ENCODE assay signal across 19 mouse cellular contexts in genomic region chr4:7228980-7229379, GRCm38 (mm10).
DNase-seq lines count a peak whose midpoint lies in the region; ATAC-seq and TF ChIP-seq lines count a peak whose summit lies in the region.
"Had no signal": no experiment of that assay in that cellular context is flagged by ENCODE, and none has a peak within 500 bp of the region (broad histone marks: within the 10 kb centered on the region; RNA-seq: fewer than 3 reads in every experiment).

No protein-coding gene starts in this region.

- 0 out of 2 replicates have a peak, but pooled peaks have one; percentile 27 for ATAC-seq in hindbrain, embryonic 16.5 days
- no peak for ATAC-seq in midbrain, postnatal 0 days (ENCODE audit: low FRiP score)
- ATAC-seq in midbrain, embryonic 13.5 days = no peak
- ATAC-seq in forebrain, embryonic 16.5 days = peak; percentile 92
- ATAC-seq: CD4-positive, CD25-positive, alpha-beta regulatory T cell, adult 4 months; midbrain, embryonic 15.5 days had no signal

- DNase-seq in cerebellum, postnatal 10 days = peak; percentile 60
- DNase-seq in cerebellum, postnatal 4 days (ENCODE audit: low spot score in 2 of 2) = no peak
- no peak for DNase-seq in hindbrain, embryonic 10.5 days (ENCODE audit: low spot score)
- DNase-seq in midbrain, postnatal 0 days (ENCODE audit: low spot score) = peak; percentile 33
- DNase-seq in gastrocnemius, postnatal 4 days (ENCODE audit: low spot score in 2 of 2) = no peak
- DNase-seq: adrenal gland, adult 8-10 months; cerebellum, adult 2 months; kidney, adult 18-20 months; kidney, postnatal 14 days; lung, postnatal 10 days; thymus, postnatal 25 days had no signal

- no peaks in the 10 kb centered on the region for H3K9me3 ChIP-seq in hindbrain, embryonic 16.5 days (ENCODE audit: control insufficient read depth, low read length)
- peaks cover 20% of the 10 kb centered on the region for H3K9me3 ChIP-seq in hindbrain, embryonic 10.5 days
- H3K9me3 ChIP-seq in midbrain, postnatal 0 days (ENCODE audit: low read length) = 0 out of 2 replicates have a peak, but pooled peaks cover 8% of the 10 kb centered on the region
- peaks cover 19% of the 10 kb centered on the region for H3K9me3 ChIP-seq in midbrain, embryonic 13.5 days
- peaks cover 11% of the 10 kb centered on the region for H3K9me3 ChIP-seq in forebrain, embryonic 16.5 days (ENCODE audit: control insufficient read depth, low read length)
- H3K9me3 ChIP-seq: G1E; heart, embryonic 12.5 days; liver, embryonic 15.5 days had no signal

- no peak overlapping the region for H3K4me3 ChIP-seq in hindbrain, embryonic 16.5 days (ENCODE audit: low read length)
- H3K4me3 ChIP-seq in hindbrain, embryonic 10.5 days = no peak overlapping the region
- H3K4me3 ChIP-seq in midbrain, postnatal 0 days (ENCODE audit: low read depth, low read length) = no peak overlapping the region
- H3K4me3 ChIP-seq in midbrain, embryonic 13.5 days (replicated peaks) = no peak overlapping the region
- H3K4me3 ChIP-seq in forebrain, embryonic 16.5 days (replicated peaks; ENCODE audit: low read length) = no peak overlapping the region
- H3K4me3 ChIP-seq: heart, embryonic 12.5 days; liver, embryonic 15.5 days; midbrain, embryonic 15.5 days had no signal

- 65% methylated on average over 2 of the region's 2 CpGs for WGBS in hindbrain, embryonic 16.5 days
- WGBS in hindbrain, embryonic 10.5 days = 78% methylated on average over 2 of the region's 2 CpGs
- WGBS in midbrain, postnatal 0 days = 75% methylated on average over 2 of the region's 2 CpGs
- WGBS in midbrain, embryonic 13.5 days = 82% methylated on average over 2 of the region's 2 CpGs
- WGBS in forebrain, embryonic 16.5 days = 36% methylated on average over 2 of the region's 2 CpGs

- TF ChIP-seq CTCF in midbrain, postnatal 0 days (IDR thresholded peaks at IDR 0.05) = no peak

- no peak overlapping the region for H3K4me2 ChIP-seq in hindbrain, embryonic 16.5 days (ENCODE audit: low read length)
- no peak overlapping the region for H3K4me2 ChIP-seq in midbrain, postnatal 0 days (ENCODE audit: low read depth, low read length, poor library complexity, severe bottlenecking)
- H3K4me2 ChIP-seq in midbrain, embryonic 13.5 days (replicated peaks) = no peak overlapping the region
- H3K4me2 ChIP-seq in forebrain, embryonic 16.5 days (ENCODE audit: low read length) = no peak overlapping the region
- H3K4me2 ChIP-seq: heart, embryonic 12.5 days; liver, embryonic 15.5 days; midbrain, embryonic 15.5 days had no signal

- H3K27me3 ChIP-seq in hindbrain, embryonic 16.5 days (replicated peaks; ENCODE audit: control insufficient read depth, insufficient read depth, low read length) = no peaks in the 10 kb centered on the region
- H3K27me3 ChIP-seq in hindbrain, embryonic 10.5 days (ENCODE audit: insufficient read depth, poor library complexity, severe bottlenecking) = no peaks in the 10 kb centered on the region
- no peaks in the 10 kb centered on the region for H3K27me3 ChIP-seq in midbrain, postnatal 0 days (ENCODE audit: insufficient read depth, low read length)
- no peaks in the 10 kb centered on the region for H3K27me3 ChIP-seq in midbrain, embryonic 13.5 days
- H3K27me3 ChIP-seq in forebrain, embryonic 16.5 days (replicated peaks; ENCODE audit: control insufficient read depth, insufficient read depth, low read length) = no peaks in the 10 kb centered on the region
- H3K27me3 ChIP-seq: heart, embryonic 12.5 days; liver, embryonic 15.5 days; midbrain, embryonic 15.5 days had no signal

- no peak overlapping the region for H3K9ac ChIP-seq in hindbrain, embryonic 16.5 days (ENCODE audit: low read depth, low read length)
- H3K9ac ChIP-seq in midbrain, postnatal 0 days (replicated peaks; ENCODE audit: low read length, poor library complexity, severe bottlenecking) = no peak overlapping the region
- H3K9ac ChIP-seq in midbrain, embryonic 13.5 days (replicated peaks) = no peak overlapping the region
- H3K9ac ChIP-seq in forebrain, embryonic 16.5 days (replicated peaks; ENCODE audit: low read depth, low read length) = no peak overlapping the region
- H3K9ac ChIP-seq: heart, embryonic 12.5 days; liver, embryonic 15.5 days; midbrain, embryonic 15.5 days had no signal

- no peaks in the 10 kb centered on the region for H3K36me3 ChIP-seq in hindbrain, embryonic 16.5 days (ENCODE audit: control insufficient read depth, insufficient read depth, low read length)
- no peaks in the 10 kb centered on the region for H3K36me3 ChIP-seq in hindbrain, embryonic 10.5 days
- H3K36me3 ChIP-seq in midbrain, postnatal 0 days (ENCODE audit: insufficient read depth, low read length) = no peaks in the 10 kb centered on the region
- no peaks in the 10 kb centered on the region for H3K36me3 ChIP-seq in midbrain, embryonic 13.5 days
- H3K36me3 ChIP-seq in forebrain, embryonic 16.5 days (ENCODE audit: control insufficient read depth, insufficient read depth) = no peaks in the 10 kb centered on the region
- H3K36me3 ChIP-seq: G1E; heart, embryonic 12.5 days; liver, embryonic 15.5 days; midbrain, embryonic 15.5 days had no signal

- no peaks in the 10 kb centered on the region for H3K4me1 ChIP-seq in hindbrain, embryonic 16.5 days (ENCODE audit: control insufficient read depth, insufficient read depth, low read depth, low read length)
- no peaks in the 10 kb centered on the region for H3K4me1 ChIP-seq in hindbrain, embryonic 10.5 days (replicated peaks)
- H3K4me1 ChIP-seq in midbrain, postnatal 0 days (ENCODE audit: insufficient read depth, low read length) = no peaks in the 10 kb centered on the region
- no peaks in the 10 kb centered on the region for H3K4me1 ChIP-seq in midbrain, embryonic 13.5 days (replicated peaks)
- H3K4me1 ChIP-seq in forebrain, embryonic 16.5 days (replicated peaks; ENCODE audit: control insufficient read depth, insufficient read depth, low read length) = no peaks in the 10 kb centered on the region
- H3K4me1 ChIP-seq: heart, embryonic 12.5 days; liver, embryonic 15.5 days; midbrain, embryonic 15.5 days had no signal

- no peak overlapping the region for H3K27ac ChIP-seq in hindbrain, embryonic 16.5 days (ENCODE audit: low read depth, low read length)
- H3K27ac ChIP-seq in hindbrain, embryonic 10.5 days = no peak overlapping the region
- no peak overlapping the region for H3K27ac ChIP-seq in midbrain, postnatal 0 days (ENCODE audit: low read depth, low read length)
- H3K27ac ChIP-seq in midbrain, embryonic 13.5 days = no peak overlapping the region
- no peak overlapping the region for H3K27ac ChIP-seq in forebrain, embryonic 16.5 days (ENCODE audit: low read length)
- H3K27ac ChIP-seq: liver, embryonic 15.5 days; midbrain, embryonic 15.5 days had no signal

Comparison
In these comparisons a context has a peak if more than half of its experiments do, and no peak if none do; other contexts are left out.
1. DNase-seq: peak in cerebellum, postnatal 10 days (2 of 2) and midbrain, postnatal 0 days (single experiment); none in cerebellum, postnatal 4 days (0 of 2), hindbrain, embryonic 10.5 days (single experiment) and gastrocnemius, postnatal 4 days (0 of 2).
2. ATAC-seq: peak in hindbrain, embryonic 16.5 days (single experiment) and forebrain, embryonic 16.5 days (single experiment); none in midbrain, postnatal 0 days (single experiment) and midbrain, embryonic 13.5 days (single experiment).